Mouse (Mus musculus) testis, postnatal 14 days (tissue): ENCODE measurements around the gene D16Ertd472e.

Source experiments
- DNase-seq: peaks from one replicate; pipeline ENCODE4 v3.0.0; 2021; ENCODE audit warnings: low spot score

D16Ertd472e gene

GRCm38 (mm10) chr16:78576478-78577084 lies at the start of gene D16Ertd472e:
Gene D16Ertd472e, minus strand, starts transcription at chr16:78576708.
- peak; percentile 84 for DNase-seq

- DNase-seq = no peak
Measured at GRCm38 (mm10) chr16:78622755-78623154, 46.2 kb upstream of the D16Ertd472e start.

GRCm38 (mm10) chr16:78619386-78619785 lies 42.9 kb upstream of the D16Ertd472e start:
- DNase-seq = no peak

GRCm38 (mm10) chr16:78617757-78618532 lies 41.4 kb upstream of the D16Ertd472e start:
- no peak for DNase-seq

GRCm38 (mm10) chr16:78606202-78606601 lies 29.7 kb upstream of the D16Ertd472e start:
- no peak for DNase-seq

- DNase-seq = no peak
Measured at GRCm38 (mm10) chr16:78598919-78599318, 22.4 kb upstream of the D16Ertd472e start.

- DNase-seq = no peak
Measured at GRCm38 (mm10) chr16:78596381-78596780, 19.9 kb upstream of the D16Ertd472e start.

- DNase-seq = no peak
Measured at GRCm38 (mm10) chr16:78595821-78596220, 19.3 kb upstream of the D16Ertd472e start.

GRCm38 (mm10) chr16:78594154-78594553 lies 17.6 kb upstream of the D16Ertd472e start:
- DNase-seq = no peak

GRCm38 (mm10) chr16:78591130-78591529 lies 14.6 kb upstream of the D16Ertd472e start:
- DNase-seq = no peak

GRCm38 (mm10) chr16:78588821-78589220 lies 12.3 kb upstream of the D16Ertd472e start:
- no peak for DNase-seq

- DNase-seq = no peak
Measured at GRCm38 (mm10) chr16:78586621-78587020, 10.1 kb upstream of the D16Ertd472e start.

- no peak for DNase-seq
Measured at GRCm38 (mm10) chr16:78585664-78586397, 9.3 kb upstream of the D16Ertd472e start.

GRCm38 (mm10) chr16:78585163-78585562 lies 8.7 kb upstream of the D16Ertd472e start:
- DNase-seq = no peak

- no peak for DNase-seq
Measured at GRCm38 (mm10) chr16:78583968-78584367, 7.5 kb upstream of the D16Ertd472e start.

- DNase-seq = no peak
Measured at GRCm38 (mm10) chr16:78580387-78580786, 3.9 kb upstream of the D16Ertd472e start.

GRCm38 (mm10) chr16:78579386-78579785 lies 2.9 kb upstream of the D16Ertd472e start:
- no peak for DNase-seq

GRCm38 (mm10) chr16:78577085-78577671 lies 670 bp upstream of the D16Ertd472e start:
- no peak for DNase-seq

GRCm38 (mm10) chr16:78575852-78576477 lies 543 bp downstream of the D16Ertd472e start:
- peak; percentile 57 for DNase-seq

GRCm38 (mm10) chr16:78575190-78575851 lies 1.2 kb downstream of the D16Ertd472e start:
- DNase-seq = no peak

GRCm38 (mm10) chr16:78574241-78574640 lies 2.3 kb downstream of the D16Ertd472e start:
- DNase-seq = no peak
